Mouse (Mus musculus) fat pad, adult 2 months (tissue): ENCODE measurements around the gene Flywch1.

Experiments
- DNase-seq: peaks from one replicate; pipeline ENCODE4 v3.0.0-alpha.2; 2011; ENCODE audit warnings: low read depth, low spot score; ENCODE audit errors: extremely low read depth

Flywch1 gene

DNA sequence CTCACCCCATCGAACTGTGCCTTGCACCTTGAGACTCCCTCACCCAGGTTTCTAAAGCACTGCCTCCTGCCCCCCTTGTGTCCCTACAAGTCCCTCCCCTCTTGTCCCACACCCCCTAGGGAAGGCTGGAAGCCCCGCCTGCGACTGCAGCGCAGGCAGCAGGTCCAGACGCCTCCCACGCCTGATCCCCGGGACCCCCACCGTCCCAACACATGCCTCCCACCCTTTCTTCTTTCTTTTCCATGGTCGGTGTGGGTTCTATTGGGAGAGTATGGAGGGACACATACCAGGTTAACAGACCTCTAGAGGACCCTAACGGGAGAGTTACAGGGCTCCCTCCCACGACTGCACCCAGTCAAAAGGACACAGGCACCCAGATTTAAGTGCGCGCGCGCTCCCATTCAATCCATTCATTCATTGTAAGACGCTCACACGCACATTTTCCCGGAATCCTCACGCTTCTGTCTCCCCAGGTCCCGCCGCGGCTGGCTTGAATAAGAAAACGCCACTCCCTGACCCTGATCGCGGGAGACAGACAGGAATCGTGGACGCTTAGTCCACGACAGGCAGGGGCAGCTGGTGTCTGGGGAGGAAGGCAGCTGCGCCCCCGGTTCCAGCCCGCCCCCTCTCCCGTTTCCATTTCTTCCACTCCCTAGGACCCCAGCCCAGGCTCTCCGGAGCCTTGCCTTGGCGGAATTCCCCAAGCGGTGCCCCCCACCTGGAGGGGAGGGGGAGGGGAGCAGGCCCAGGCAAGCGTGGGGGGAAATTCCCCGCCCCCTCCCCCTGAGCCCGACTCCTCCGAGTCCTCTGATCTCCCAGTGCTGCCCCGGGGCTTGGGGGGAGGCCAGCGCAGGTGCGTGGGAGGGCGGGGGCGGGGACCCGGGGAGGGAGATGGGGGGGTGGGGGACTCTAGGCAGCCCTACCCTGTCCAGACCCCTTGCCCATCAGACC is 25.8 kb downstream of the Flywch1 start, which contains the start of gene Kremen2:
Gene Kremen2 (minus strand): TSS at position 533 of the 951 bp plus-strand sequence.
- no peak for DNase-seq

DNA sequence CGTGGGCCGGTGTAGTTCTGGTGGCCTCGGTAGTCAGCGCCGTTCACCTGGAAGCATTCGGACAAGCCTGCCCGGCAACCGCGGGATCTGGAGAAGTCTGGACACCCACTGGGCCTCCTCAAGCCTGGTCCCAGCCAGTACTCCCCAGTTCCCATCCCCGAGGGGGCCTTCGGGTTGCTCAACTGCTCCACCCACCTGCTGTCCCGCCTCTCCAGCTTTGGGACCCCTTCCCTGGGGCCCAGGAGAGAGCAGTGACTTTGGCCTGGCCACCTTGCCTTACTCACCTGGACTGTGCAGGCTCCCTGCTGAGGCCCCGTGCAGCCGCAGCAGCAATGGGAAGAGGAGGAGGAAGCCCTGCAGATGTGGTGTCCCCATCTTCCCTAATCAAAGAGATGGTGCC is 26.8 kb downstream of the Flywch1 start:
- DNase-seq = no peak

DNA sequence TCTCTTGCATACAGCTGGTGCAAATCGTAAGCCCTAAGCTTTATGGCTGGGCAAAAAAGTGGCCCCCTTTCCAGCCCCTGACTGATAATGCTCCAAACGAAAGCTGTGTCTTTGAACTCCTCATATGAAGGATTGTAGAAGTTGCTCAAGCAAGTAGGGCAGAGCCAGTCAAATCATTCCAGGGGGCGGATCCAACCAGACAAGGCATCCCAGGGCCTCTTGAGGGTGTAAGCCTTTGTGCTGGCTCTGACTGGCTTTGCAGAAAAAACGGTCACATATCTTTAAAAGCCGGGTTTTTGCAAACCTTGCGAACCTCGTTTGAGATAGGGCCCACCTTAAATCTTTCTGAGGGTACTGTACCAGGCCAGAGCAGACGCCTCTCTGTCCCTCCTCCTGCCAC is 27.3 kb downstream of the Flywch1 start:
- no peak for DNase-seq

DNA sequence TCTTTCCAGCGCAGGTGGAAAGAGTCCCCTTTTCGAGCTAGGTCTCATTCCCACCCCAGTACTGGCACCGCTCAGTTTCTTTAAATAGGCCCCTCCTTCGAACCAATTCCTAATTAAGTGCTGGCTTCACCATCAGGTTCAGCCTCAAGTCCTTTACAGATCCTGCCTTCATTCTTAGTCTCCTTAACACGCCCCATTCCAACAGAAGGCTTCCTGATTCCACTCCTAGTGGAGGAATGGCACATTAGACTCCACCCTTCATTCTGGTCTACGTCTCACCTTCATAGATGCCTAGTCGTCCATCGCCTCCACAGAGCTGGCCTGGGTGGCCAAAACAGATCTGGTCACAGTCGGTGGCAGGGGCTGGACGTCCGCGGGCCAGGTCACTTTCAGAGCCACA is 28.5 kb downstream of the Flywch1 start:
- DNase-seq = no peak

DNA sequence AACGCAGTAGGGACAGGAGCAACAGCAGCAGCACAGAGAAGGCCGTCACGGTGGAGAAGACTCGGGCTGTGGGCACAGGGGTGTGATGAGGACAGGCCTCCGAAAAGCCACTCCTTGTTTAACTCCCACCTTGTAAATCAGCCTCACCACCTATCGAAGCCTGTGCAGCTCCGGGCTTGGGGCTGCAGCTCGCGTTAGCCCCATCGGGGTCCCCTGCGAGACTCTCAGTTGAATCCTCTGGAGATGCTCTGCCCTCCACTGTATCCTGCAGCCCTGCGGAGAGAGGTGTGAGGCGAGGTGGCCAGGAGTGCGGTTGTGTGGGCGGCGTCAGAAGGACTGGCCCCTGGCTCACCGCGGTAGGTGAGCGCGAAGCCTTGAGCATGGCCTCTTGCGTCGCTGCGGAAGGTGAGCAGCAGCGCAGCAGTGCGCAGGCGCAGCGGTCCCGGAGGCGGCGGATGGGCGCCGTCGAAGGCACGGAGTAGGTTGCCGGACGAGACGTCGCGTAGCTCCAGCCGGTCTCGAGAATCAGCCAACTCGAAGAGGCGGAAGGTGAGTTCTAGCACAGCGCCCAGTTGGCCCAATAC is 29.1 kb downstream of the Flywch1 start:
- DNase-seq = no peak

DNA sequence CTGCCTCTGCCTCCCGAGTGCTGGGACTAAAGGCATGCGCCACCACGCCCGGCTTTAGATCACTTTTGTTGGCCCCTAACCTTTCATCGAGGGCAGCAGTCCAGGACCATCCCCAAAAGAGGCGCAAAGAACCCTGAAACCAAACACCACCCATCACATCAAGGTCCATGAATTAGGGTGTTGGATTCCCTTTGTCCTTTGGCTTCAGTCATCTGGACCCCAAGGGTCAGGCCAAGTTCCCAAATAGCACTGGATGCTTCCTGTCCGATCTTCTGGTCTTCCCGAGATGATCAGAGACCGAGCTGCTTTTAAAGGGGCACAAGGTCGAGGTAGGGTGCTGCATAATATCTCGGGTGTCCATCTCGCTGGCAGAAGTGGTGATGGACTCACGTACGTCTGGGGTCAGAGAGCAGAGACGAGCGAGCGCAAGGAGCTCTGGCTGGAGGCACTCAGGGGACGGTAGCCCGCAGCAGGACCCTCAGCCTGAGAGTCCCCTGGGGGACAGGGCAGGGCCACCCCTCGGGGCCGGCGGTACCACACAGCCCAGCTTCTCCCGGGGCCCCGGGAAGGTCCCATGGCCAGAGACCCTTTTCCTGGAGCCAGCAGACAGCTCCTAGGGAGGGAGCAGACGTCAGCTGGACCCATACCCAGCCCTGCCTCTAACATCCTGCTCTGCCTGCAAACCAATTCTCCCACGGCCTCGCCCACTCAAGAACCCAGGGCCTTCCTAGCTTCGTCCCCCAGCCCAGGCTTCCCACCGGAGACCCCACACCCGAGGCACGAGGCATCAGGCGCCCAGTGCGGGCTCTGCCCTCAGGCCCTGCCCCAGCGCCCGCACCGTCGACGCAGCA is 29.8 kb downstream of the Flywch1 start:
- no peak for DNase-seq

DNA sequence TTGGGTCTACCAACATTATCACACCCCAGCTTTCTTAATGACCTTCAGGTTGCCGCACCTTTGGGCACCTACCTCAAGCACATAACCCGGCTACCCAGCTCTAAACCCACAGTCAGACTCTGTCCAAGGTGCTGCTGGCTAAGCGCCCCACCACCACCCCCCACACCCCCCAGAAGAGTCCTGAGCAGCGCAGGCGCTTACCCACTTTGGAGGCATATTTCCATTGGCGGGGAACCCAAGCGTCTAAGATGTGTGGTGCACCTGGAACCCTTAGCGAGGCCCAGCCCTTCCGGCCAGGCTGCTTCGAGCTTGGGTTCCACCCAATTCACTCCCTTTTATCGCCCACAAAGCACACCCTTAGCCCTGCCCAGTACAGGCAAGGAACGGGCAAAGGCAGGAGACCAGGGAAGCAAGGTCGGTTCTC is 30.8 kb downstream of the Flywch1 start, which contains the start of gene Paqr4:
Gene Paqr4 (minus strand): TSS at position 270 of the 424 bp plus-strand sequence.
- DNase-seq = no peak

DNA sequence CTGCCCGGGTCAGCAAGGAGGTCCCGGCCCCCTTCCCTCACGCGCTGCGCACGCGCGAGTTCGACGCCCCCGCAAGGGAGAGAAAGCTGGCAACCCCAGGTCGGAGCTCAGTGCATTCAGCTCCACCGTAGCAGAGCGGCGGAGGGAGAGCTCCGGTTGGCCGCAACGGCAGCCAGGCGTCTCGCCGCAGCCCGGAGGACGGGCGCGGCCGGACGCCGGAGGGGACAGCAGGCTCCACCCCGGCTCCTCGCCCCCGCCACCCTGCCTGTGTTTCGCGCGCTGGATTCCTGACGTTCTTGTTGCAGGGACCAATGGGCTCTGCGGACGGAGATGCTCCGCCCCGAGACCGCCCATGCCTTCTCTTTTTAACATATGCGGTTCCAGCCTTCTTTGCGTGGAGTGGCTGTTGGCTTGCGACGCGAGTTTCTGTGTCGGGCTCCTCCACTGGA is 31.2 kb downstream of the Flywch1 start:
- DNase-seq = no peak

DNA sequence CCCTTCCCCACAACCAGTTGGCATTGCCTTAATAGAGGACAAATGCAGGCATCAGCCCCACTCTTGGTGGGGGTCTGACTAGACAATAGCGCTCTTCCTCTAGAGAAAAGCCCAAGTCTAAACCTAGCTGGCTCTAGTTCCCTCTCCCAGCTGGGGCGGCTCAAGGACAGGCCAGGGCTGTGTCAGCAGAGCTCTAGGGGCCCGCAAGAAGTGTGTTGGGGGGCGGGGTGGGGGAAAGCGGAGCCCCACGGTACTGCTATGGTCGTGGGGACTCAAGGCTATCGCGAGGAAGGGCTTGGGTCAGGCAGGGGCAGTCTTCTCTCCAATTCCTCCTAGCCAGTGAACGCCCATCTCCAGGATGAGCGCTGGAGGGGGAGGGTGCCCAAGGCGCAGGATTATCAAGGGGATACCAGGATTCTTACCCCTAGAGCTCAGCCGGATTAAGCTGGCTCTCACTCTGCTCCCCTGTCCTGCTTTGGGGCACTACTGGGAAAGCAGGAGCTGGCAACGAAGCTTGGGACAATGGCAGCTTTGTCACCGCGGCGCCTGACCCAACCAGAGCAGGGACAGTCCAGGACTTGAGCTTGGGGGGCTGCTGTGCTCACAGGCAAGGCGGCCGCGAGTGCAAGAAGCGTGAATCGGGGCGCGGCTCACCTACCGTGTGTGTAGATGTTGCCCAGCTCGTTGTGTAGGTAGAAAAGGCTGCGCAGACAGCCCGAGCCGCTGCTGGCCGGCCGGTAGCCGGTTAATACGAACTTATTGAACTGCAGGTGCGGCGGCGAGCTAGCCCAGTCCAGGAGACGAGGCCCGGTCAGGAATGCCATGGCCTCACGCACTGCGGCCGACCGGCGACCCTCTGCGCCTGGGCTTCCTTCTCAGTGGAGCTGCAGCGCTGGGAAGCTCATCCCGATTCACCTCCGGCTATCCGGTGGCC is 31.9 kb downstream of the Flywch1 start:
- DNase-seq = no peak

DNA sequence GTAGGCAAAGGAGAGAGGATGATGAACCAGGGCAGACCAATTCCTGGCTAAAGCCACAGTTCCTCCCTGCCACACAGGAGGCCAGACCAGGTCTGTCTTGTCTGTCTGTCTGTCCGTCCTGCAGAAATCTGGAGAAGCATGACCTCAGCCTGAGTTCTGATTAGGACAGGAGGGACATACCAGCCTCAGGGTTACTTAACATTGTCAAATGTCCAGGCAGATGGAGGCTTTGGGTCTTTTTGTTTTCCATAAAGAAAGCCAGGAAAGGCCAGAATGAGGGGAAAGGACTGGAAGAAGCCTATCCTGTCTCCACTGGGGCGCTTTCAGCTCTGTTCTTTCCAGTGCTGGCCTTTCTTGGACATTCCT is 32.6 kb downstream of the Flywch1 start:
- no peak for DNase-seq

DNA sequence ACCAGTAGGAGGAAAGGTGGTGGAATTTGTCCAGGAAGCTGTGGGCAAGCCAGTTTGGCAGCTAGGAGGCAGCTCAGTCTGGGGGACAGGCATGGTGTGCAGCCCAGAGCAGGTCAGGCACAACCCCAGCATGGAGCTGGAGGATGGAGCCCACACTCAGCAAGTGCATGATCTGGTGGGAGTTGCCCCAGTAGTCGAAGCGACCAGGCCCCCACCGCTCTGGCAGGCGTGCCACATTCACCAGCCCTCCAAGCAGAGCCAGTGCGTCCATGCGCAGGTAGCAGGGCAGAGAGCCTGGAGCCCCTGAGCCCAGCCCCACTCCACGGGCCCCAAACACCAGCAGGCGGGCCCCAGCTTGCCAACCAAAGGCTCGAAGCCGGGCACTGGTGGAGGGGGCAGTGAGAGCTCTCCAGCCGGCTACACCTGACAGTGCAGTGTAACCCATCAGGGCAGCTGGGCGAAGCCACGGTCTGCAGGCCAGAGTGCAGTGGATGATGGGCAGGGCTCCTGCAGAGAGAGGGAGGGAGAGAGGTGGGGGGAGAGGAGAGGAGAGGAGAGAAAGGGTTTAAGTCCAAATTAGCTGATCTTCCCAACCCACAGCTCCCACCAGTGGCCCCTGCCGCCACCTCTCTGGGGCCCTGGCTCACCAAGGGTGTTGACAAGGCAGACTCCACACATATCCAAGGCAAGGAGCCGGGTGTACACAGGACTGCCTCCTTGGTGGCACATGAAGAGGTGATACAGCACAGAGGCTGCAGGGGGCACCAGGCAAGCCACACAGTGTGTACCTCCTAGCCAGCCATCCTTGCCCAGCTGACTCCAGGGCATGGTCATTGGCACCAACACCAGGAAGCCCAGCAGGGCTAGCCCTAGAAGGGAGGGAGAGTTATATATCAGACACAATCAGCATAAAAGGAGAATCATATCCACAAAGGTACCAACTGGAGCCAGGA is 33.6 kb downstream of the Flywch1 start:
- no peak for DNase-seq

DNA sequence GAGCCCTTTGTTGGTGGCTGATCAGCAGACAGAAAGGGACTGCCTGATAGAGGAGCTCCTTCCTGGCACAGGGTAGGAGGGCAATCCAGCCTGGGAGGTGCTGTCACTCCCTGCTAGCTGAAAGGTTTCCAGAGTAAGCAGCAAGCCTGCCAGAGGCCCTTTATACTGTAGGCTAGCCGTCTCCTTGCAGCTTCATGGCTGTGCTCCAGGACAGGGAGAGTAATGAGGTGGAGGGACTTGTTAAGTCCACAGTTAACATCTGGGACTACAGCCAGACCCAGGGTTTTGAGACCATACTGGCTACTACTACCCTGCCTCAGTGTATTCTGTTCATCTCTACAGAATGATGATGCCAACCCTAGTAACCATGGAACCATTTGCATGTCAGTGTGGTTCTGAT is 37.1 kb downstream of the Flywch1 start:
- no peak for DNase-seq

DNA sequence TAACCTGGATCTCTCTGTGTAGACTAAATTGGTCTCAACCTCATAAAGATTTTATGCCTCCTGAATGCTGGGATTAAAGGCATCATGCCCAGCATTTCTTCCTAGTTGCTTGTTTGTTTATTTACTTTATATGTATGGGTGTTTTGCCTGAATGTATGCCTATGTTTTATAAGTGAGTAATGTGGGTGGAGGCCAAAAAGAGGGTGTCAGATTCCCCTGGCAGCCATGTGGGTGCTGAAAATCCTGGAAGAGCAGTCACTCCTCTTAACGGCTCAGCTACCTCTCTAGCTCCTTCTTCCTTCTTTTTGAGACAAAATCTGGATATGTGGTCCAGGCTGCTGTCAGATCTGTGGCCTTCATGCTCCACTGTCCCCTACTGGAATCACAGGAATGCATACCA is 41.0 kb downstream of the Flywch1 start:
- DNase-seq = no peak

DNA sequence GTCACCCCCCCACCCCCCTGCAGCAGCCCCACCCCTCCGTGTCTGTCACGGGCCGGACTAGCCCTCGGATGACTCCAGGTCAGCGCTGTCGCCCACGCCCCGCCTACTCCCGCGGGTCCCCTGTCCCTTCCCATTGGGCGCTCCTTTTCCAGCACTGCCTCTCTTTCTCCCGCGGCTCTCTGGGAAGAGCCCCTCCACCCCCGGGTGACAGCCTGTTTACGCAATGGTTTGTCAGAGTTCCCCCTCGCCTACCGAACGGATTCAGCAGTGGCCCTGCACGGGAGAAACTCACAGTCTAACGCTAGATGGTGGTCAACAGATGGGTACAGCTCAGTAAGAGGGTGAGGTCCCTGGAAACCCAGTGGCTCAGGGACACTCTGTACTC is 44.7 kb downstream of the Flywch1 start:
- no peak for DNase-seq

DNA sequence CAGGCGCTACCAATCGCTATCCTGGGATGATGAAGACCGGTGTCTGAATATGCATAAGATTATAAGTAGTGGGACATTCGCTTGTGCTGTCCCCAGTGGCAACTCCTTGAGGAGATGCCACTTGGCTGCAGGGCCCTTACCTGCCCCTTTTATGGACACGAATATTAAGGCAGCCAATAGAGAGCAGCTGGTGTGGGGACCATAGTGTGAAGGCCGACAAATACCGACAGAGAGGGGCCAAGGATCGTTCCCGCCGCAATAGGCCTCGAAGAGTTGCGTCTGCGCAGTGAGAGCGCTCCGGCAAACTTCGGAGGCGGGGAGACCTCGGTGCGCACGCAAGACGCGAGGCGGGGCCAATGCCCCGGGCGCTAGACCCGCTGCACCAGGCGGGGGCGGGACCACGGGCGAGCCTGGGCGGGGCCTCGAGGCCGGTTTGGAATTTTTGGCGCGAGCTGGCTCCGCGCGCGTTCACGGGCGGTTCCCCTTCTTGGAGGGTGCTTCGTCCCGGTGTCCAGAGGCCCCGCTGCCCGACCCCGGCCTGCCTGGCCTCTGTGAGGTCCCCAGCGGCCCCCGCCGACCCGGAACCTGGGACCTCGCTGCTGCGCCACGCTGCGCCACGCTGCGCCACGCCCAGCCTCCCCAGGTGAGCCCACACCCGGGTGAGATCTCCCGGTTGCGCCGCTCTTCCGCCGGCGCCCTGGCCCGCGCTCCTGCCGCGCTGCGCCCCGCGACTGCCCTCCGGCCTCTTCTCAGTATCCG is 45.2 kb downstream of the Flywch1 start, which contains the start of gene Pkmyt1:
Gene Pkmyt1 (plus strand): TSS at position 338 of the 759 bp plus-strand sequence.
- no peak for DNase-seq

DNA sequence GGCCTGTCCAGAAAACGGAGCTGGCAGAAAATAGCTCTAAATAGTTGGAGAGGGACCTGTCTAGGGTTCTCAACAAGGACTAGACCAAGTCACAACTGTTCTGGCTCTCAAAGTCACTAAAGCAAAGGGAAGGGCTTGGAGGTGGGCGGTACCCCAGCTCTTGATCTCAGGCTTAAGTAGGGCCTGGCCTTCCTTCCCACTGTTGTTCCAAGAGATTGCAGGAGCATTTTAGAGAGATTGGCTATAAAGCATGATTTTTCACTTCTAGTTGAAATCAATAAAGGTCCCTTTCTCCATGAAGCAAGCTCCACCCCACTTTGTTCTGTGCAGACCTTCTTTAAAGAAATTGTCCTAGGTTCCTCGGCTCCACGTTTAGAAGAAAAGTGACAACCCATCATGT is 45.9 kb downstream of the Flywch1 start:
- no peak for DNase-seq

DNA sequence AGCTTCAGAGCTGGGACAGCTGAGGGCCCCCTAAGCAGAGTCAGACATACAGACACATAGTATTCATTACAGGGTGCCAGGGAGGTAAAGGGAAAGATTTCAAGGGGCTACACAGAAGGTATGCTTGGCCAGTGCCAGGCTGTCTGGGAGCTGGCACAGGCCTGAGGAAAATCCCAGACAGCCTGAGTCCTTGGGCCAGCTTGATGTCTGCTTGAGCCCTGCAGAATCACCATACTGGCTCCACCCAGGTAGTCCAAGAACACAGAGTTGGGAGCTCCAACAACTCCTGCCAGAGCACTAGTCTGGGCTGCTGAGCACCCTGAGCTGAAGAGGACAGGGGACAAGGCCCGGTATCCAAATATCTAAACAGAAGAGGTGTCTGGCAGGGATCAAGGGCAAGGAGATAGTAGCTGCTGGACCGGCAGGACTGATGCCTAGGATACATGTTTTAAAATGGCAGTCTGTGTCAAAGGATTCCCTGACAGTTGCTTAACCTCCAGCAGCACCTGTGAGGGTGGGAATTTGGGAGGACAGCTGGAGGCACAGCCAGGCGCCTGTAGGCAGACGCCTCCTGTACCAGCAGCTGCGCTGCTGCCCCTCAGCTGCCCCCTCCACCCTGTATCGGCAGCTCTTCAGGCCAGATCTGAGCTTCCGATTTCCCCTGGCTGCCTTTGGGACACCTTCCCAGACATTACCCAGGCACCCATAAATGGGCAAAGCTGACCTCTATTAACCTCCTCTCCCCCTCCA is 48.9 kb downstream of the Flywch1 start, which contains the start of gene 1520401A03Rik:
Gene 1520401A03Rik (minus strand): TSS at position 408 of the 750 bp plus-strand sequence.
- no peak for DNase-seq
